Mouse (Mus musculus) bone marrow, adult 2 months (tissue): Measurements from ENCODE around the gene Tmbim7.

ENCODE experiments used
- CTCF ChIP-seq: fragments of 200-500 bp; IDR thresholded peaks from 2 replicates; pipeline ENCODE4 v1.5.1; 2011; ENCODE audit warnings: low read length, control low read depth; ENCODE audit not compliant: control insufficient read depth, insufficient read depth
- POLR2A ChIP-seq: fragments of 200-500 bp; IDR thresholded peaks from 2 replicates; pipeline ENCODE4 v1.6.1; 2011; ENCODE audit warnings: low read depth, mild to moderate bottlenecking, control low read depth, low read length, borderline replicate concordance; ENCODE audit not compliant: control insufficient read depth

- no peak for TF ChIP-seq POLR2A
- TF ChIP-seq CTCF = no peak
Measured at GRCm38 (mm10) chr5:3692956-3693355, 42.0 kb downstream of the Tmbim7 start.
